Mouse (Mus musculus): Measurements from ENCODE around the gene Il1f10. TPM values are rescaled to one million over a fixed set of nuclear protein-coding genes. Genes with fewer than 3 reads are reported as not detected.

Il1f10 gene
- polyA plus RNA-seq (2012; rRNA removed): not detected in 2 replicates

DNA sequence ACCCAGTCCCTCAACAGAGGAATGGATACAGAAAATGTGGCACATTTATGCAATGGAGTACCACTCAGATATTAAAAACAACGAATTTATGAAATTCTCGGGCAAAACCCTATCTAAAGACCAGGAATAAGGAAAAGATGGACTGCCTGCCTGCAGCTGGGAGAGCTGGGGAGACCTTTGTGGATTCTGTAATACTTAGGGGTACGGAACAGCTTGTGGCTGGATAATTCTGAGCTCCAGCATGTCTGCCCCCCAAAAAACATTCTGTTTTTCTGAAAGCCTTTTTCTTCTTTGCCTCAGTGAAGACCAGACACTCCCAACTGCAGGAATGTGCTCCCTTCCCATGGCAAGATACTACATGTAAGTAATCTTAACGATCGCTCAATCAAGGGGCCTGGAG lies at the start of gene Il1f10:
Il1f10 (plus strand) TSS at position 301 of the 400 bp plus-strand sequence.
- no peak for DNase-seq (ENCODE audit: extremely low spot score in 1 of 2, low spot score in 1 of 2)

GRCm38 (mm10) chr2:24267503-24267902 lies 23.5 kb upstream of the Il1f10 start:
- no peak for DNase-seq (ENCODE audit: extremely low spot score in 1 of 2, low spot score in 1 of 2)

DNA sequence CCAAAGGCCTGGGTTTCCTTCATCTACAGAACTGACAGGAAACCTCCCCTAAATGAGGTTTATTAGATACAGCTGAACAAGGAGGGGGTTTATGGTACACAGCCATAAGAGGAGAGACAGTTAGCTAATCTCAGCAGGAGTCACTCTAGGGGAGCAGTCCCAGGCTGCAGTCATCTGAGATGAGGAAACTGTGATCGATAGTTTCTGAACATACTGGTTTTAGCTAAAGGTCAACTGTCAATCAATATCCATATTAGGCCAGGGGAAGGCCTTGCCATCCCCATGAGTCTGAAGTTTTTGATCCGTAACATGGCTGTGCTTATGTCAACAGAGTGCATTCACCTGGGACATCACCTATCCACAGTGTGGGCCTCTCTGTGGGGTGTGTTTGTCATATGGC lies 17.4 kb upstream of the Il1f10 start:
- no peak for DNase-seq (ENCODE audit: extremely low spot score in 1 of 2, low spot score in 1 of 2)

GRCm38 (mm10) chr2:24275146-24275545 lies 15.8 kb upstream of the Il1f10 start:
- DNase-seq (ENCODE audit: extremely low spot score in 1 of 2, low spot score in 1 of 2): no peak

DNA sequence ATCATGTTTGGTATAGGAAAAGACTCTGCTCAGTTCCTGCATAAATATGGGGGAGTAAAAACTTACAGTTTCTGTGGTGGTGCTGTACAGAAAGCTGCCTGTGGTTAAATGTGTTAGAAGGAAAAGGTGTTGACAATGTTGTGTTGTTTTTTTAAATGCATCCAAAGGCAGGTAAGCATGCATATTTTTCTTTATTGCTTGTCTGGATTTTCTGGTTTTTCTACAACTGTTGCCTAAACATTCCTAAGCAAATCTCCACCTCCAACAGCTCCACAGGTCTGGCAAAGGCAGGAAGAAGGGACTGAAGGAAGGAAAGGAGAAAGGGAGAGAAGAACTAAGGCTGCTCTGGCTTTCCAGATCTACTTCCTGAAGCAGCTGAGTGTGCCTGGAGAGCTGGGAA lies 14.3 kb upstream of the Il1f10 start, which contains the start of gene Il1f5:
Il1f5 (plus strand) TSS at position 301 of the 400 bp plus-strand sequence.
- no peak for DNase-seq (ENCODE audit: extremely low spot score in 1 of 2, low spot score in 1 of 2)

DNA sequence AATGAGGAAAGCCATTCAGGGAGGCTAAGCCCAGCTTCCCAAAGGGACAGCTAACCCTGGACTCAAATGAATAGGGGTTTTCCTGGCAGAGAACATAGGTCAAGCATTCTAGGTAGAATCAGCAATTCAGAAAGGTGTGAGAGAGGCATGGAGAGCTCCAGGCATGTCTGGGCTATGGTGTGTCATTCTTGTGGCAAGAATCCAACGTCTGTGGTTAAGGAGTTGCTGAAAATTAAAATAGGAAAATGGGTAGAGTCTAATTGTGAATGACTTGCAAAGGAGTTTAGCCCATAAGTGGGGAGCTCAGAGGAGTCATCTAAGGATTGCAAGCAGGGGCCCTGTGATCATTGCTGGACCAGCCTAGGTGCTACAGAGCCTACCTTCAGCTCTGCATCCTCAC lies 3.6 kb downstream of the Il1f10 start:
- no peak for DNase-seq (ENCODE audit: extremely low spot score in 1 of 2, low spot score in 1 of 2)

DNA sequence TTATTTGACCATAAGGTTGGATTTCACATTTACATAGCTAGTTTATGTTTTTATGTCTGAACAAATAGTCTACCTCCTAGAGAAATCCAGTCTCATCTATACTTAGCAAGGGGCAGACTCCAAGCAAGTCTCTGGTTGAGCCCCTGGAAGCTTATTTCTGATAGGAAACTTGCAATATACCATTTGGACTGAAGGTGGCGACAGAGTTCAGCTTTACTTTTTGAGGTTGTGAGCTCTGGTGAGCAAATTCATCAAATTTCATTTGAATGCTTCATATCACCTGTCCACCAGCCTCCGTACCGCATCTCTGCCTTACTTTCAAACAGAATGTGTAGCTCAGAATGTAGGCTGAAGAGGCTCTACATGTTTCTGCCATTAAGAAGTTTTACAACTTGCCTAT lies 5.8 kb downstream of the Il1f10 start:
- DNase-seq (ENCODE audit: extremely low spot score in 1 of 2, low spot score in 1 of 2): peak in 1 of 2 experiments; percentile 76

DNA sequence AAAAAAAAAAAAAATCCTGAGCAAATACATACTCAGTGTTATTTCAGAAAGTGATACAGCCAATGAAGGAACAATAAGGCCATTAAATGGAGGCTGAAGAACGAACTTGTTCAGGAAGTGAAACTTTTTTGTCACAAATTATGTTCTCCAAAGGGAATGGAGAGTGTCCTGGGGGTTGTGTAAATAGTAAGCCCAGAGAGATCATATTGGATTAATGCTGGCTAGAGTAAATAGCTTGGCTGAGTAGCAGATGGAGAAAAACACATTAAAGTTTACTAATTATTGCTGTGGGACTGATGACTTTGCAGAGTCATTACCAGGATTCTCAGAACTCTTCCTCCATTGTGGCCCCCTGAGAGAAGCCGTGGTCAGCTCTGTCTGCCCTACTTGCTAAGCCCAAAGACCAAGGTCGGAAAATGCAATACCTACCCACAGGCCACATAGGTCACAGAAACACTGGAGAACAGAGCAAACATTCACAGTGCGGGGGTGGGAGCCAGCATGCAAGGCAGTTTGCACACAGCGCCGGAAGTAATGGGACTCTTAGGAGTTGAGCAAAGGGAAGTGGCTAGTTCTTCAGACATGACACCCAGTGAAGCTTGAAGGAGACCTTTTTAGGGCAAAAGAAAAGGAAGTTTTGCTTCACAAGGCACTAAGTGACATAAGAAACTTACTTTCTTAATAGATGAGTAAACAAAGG lies 20.5 kb downstream of the Il1f10 start:
- no peak for DNase-seq (ENCODE audit: extremely low spot score in 1 of 2, low spot score in 1 of 2)

GRCm38 (mm10) chr2:24316919-24317318 lies 25.9 kb downstream of the Il1f10 start:
- no peak for DNase-seq (ENCODE audit: extremely low spot score in 1 of 2, low spot score in 1 of 2)

- DNase-seq (ENCODE audit: extremely low spot score in 1 of 2, low spot score in 1 of 2): no peak
Measured at GRCm38 (mm10) chr2:24317919-24318598, 27.1 kb downstream of the Il1f10 start.

GRCm38 (mm10) chr2:24335333-24335732 lies 44.3 kb downstream of the Il1f10 start:
- no peak for DNase-seq (ENCODE audit: extremely low spot score in 1 of 2, low spot score in 1 of 2)

GRCm38 (mm10) chr2:24336545-24336944 lies 45.5 kb downstream of the Il1f10 start, which contains the start of gene Il1rn:
Il1rn (plus strand) TSS chr2:24336853.
- no peak for DNase-seq (ENCODE audit: extremely low spot score in 1 of 2, low spot score in 1 of 2)

DNA sequence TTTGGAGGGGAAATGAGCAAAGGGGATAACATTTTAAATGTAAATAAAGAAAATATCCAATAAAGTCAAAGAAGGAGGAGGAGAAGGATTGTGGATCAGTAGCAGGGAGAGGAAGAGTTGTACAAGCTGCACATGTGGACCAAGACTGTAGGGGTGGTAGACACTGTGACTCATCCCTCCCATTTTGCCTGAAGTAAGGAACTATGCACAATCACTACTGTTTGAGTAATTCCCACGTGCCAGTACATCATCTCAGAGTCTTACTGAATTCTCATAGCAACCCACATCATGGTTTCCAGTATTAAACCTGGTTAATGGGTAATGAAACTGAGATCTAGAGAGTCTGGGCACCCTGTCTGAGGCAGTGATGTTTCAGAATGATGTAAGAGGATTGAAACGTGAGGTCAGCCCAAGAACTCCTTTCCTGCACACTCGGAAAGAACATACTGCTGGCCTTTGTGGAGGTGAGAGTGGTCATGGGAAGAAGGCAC lies 50.4 kb downstream of the Il1f10 start:
- DNase-seq (ENCODE audit: extremely low spot score in 1 of 2, low spot score in 1 of 2): no peak

Other genes starting within 250 kb of the Il1f10 start
- 22.9 and 23.6 TPM in 2 replicates for gene Hnmt, start 241.8 kb upstream of the Il1f10 start, polyA plus RNA-seq (2012; rRNA removed)
- gene Tbpl2, start 194.6 kb upstream of the Il1f10 start, polyA plus RNA-seq (2012; rRNA removed): not detected in 2 replicates
- gene Il1f8, start 138.0 kb upstream of the Il1f10 start, polyA plus RNA-seq (2012; rRNA removed): not detected in 2 replicates
- gene Il1f9, start 104.7 kb upstream of the Il1f10 start, polyA plus RNA-seq (2012; rRNA removed): 0.06 TPM in 1 of 2 replicates, not detected in the other
- gene Il1f6, start 75.8 kb upstream of the Il1f10 start, polyA plus RNA-seq (2012; rRNA removed): not detected in 2 replicates
- gene Il1f5, start 14.2 kb upstream of the Il1f10 start, polyA plus RNA-seq (2012; rRNA removed): 0.11 TPM in 1 of 2 replicates, not detected in the other
- 0.08 and 0.27 TPM in 2 replicates for gene Il1rn, start 45.7 kb downstream of the Il1f10 start, polyA plus RNA-seq (2012; rRNA removed)
- 0.74 and 1.5 TPM in 2 replicates for gene Psd4, start 76.4 kb downstream of the Il1f10 start, polyA plus RNA-seq (2012; rRNA removed)
- not detected in 2 replicates for gene Pax8, start 184.4 kb downstream of the Il1f10 start, polyA plus RNA-seq (2012; rRNA removed)